Mouse (Mus musculus) lung, adult 2 months (tissue): ENCODE measurements around the gene Grik1.

Source experiments
- CTCF ChIP-seq: fragments of 200-500 bp; IDR thresholded peaks from 2 replicates; pipeline ENCODE4 v1.5.1; 2011; ENCODE audit warnings: mild to moderate bottlenecking, low read length, control low read depth; ENCODE audit not compliant: insufficient read depth
- POLR2A ChIP-seq: fragments of 200-500 bp; IDR thresholded peaks from 2 replicates; pipeline ENCODE4 v1.6.1; 2011; ENCODE audit warnings: low read depth, mild to moderate bottlenecking, control low read depth, low read length, borderline replicate concordance; ENCODE audit errors: extremely low read depth

- TF ChIP-seq CTCF (no peak), POLR2A (no peak)
These were observed 147.9 kb downstream of the Grik1 start for GRCm38 (mm10) chr16:88142136-88142535.
